Mouse (Mus musculus): ENCODE measurements around the gene Disp1. TPM values are rescaled to one million over a fixed set of nuclear protein-coding genes. Genes with fewer than 3 reads are reported as not detected.

Disp1 gene
- polyA plus RNA-seq, 1 experiment from 2014 or later, result 7.5 TPM

- H3K4me3 ChIP-seq (ENCODE audit: low read length), result no peak overlapping the region
- H3K4me1 ChIP-seq (ENCODE audit: control insufficient read depth, insufficient read depth, low read depth, low read length), result no peaks in the 10 kb centered on the region
- H3K9me3 ChIP-seq (ENCODE audit: control insufficient read depth, low read length), result no peaks in the 10 kb centered on the region
- no peaks in the 10 kb centered on the region for H3K36me3 ChIP-seq (ENCODE audit: control insufficient read depth, insufficient read depth, low read length)
- no peak overlapping the region for H3K27ac ChIP-seq (ENCODE audit: low read depth, low read length)
- no peak overlapping the region for H3K4me2 ChIP-seq (ENCODE audit: low read length)
- no peak overlapping the region for H3K9ac ChIP-seq (ENCODE audit: low read depth, low read length)
- no peak for ATAC-seq
- H3K27me3 ChIP-seq (replicated peaks; ENCODE audit: control insufficient read depth, insufficient read depth, low read length), result no peaks in the 10 kb centered on the region
Measured at GRCm38 (mm10) chr1:183081126-183081525, 140.2 kb downstream of the Disp1 start.

- no peaks in the 10 kb centered on the region for H3K27me3 ChIP-seq (replicated peaks; ENCODE audit: control insufficient read depth, insufficient read depth, low read length)
- ATAC-seq, result no peak
- no peaks in the 10 kb centered on the region for H3K36me3 ChIP-seq (ENCODE audit: control insufficient read depth, insufficient read depth, low read length)
- no peaks in the 10 kb centered on the region for H3K9me3 ChIP-seq (ENCODE audit: control insufficient read depth, low read length)
- H3K9ac ChIP-seq (ENCODE audit: low read depth, low read length), result peak overlapping the region; percentile 1; the same call in 1 of the 2 replicates
- no peak overlapping the region for H3K4me2 ChIP-seq (ENCODE audit: low read length)
- peaks cover 4% of the 10 kb centered on the region for H3K4me1 ChIP-seq (ENCODE audit: control insufficient read depth, insufficient read depth, low read depth, low read length)
- H3K4me3 ChIP-seq (ENCODE audit: low read length), result no peak overlapping the region
- WGBS, result 51% methylated on average over 15 of the region's 15 CpGs
- no peak overlapping the region for H3K27ac ChIP-seq (ENCODE audit: low read depth, low read length)
Measured at GRCm38 (mm10) chr1:183075121-183075822, 146.1 kb downstream of the Disp1 start.

GRCm38 (mm10) chr1:183072263-183073050, 148.9 kb downstream of the Disp1 start:
- H3K27ac ChIP-seq (ENCODE audit: low read depth, low read length), result no peak overlapping the region
- H3K4me2 ChIP-seq (ENCODE audit: low read length), result no peak overlapping the region
- H3K36me3 ChIP-seq (ENCODE audit: control insufficient read depth, insufficient read depth, low read length), result no peaks in the 10 kb centered on the region
- H3K9ac ChIP-seq (ENCODE audit: low read depth, low read length), result no peak overlapping the region
- WGBS, result 74% methylated on average over 12 of the region's 12 CpGs
- no peak for ATAC-seq
- H3K4me3 ChIP-seq (ENCODE audit: low read length), result no peak overlapping the region
- H3K9me3 ChIP-seq (ENCODE audit: control insufficient read depth, low read length), result no peaks in the 10 kb centered on the region
- no peaks in the 10 kb centered on the region for H3K27me3 ChIP-seq (replicated peaks; ENCODE audit: control insufficient read depth, insufficient read depth, low read length)
- H3K4me1 ChIP-seq (ENCODE audit: control insufficient read depth, insufficient read depth, low read depth, low read length), result peaks cover 4% of the 10 kb centered on the region

GRCm38 (mm10) chr1:183069954-183070649, 151.2 kb downstream of the Disp1 start:
- Histone ChIP-seq H3K27me3 (replicated peaks; ENCODE audit: control insufficient read depth, insufficient read depth, low read length) (no peaks in the 10 kb centered on the region), H3K4me1 (ENCODE audit: control insufficient read depth, insufficient read depth, low read depth, low read length) (no peaks in the 10 kb centered on the region), H3K9ac (ENCODE audit: low read depth, low read length) (no peak overlapping the region), H3K4me2 (ENCODE audit: low read length) (no peak overlapping the region), H3K36me3 (ENCODE audit: control insufficient read depth, insufficient read depth, low read length) (no peaks in the 10 kb centered on the region), H3K4me3 (ENCODE audit: low read length) (no peak overlapping the region), H3K27ac (ENCODE audit: low read depth, low read length) (no peak overlapping the region), H3K9me3 (ENCODE audit: control insufficient read depth, low read length) (no peaks in the 10 kb centered on the region)
- ATAC-seq, result no peak
- WGBS, result 63% methylated on average over 8 of the region's 8 CpGs

GRCm38 (mm10) chr1:183067807-183068206, 153.5 kb downstream of the Disp1 start:
- no peaks in the 10 kb centered on the region for H3K9me3 ChIP-seq (ENCODE audit: control insufficient read depth, low read length)
- H3K4me1 ChIP-seq (ENCODE audit: control insufficient read depth, insufficient read depth, low read depth, low read length), result no peaks in the 10 kb centered on the region
- ATAC-seq, result peak; percentile 76
- H3K27ac ChIP-seq (ENCODE audit: low read depth, low read length), result no peak overlapping the region
- H3K4me2 ChIP-seq (ENCODE audit: low read length), result no peak overlapping the region
- no peaks in the 10 kb centered on the region for H3K27me3 ChIP-seq (replicated peaks; ENCODE audit: control insufficient read depth, insufficient read depth, low read length)
- WGBS, result 76% methylated on average over 7 of the region's 7 CpGs
- H3K4me3 ChIP-seq (ENCODE audit: low read length), result no peak overlapping the region
- H3K9ac ChIP-seq (ENCODE audit: low read depth, low read length), result no peak overlapping the region
- no peaks in the 10 kb centered on the region for H3K36me3 ChIP-seq (ENCODE audit: control insufficient read depth, insufficient read depth, low read length)

- ATAC-seq, result no peak
- no peaks in the 10 kb centered on the region for H3K9me3 ChIP-seq (ENCODE audit: control insufficient read depth, low read length)
- H3K27me3 ChIP-seq (replicated peaks; ENCODE audit: control insufficient read depth, insufficient read depth, low read length), result no peaks in the 10 kb centered on the region
- H3K4me2 ChIP-seq (ENCODE audit: low read length), result no peak overlapping the region
- H3K36me3 ChIP-seq (ENCODE audit: control insufficient read depth, insufficient read depth, low read length), result no peaks in the 10 kb centered on the region
- H3K4me3 ChIP-seq (ENCODE audit: low read length), result no peak overlapping the region
- H3K4me1 ChIP-seq (ENCODE audit: control insufficient read depth, insufficient read depth, low read depth, low read length), result no peaks in the 10 kb centered on the region
- 60% methylated on average over 4 of the region's 4 CpGs for WGBS
- no peak overlapping the region for H3K27ac ChIP-seq (ENCODE audit: low read depth, low read length)
- no peak overlapping the region for H3K9ac ChIP-seq (ENCODE audit: low read depth, low read length)
Measured at GRCm38 (mm10) chr1:183066981-183067380, 154.3 kb downstream of the Disp1 start.

- Histone ChIP-seq H3K4me3 (ENCODE audit: low read length) (no peak overlapping the region), H3K9ac (ENCODE audit: low read depth, low read length) (no peak overlapping the region), H3K27ac (ENCODE audit: low read depth, low read length) (no peak overlapping the region), H3K4me2 (ENCODE audit: low read length) (no peak overlapping the region), H3K36me3 (ENCODE audit: control insufficient read depth, insufficient read depth, low read length) (no peaks in the 10 kb centered on the region), H3K9me3 (ENCODE audit: control insufficient read depth, low read length) (no peaks in the 10 kb centered on the region), H3K27me3 (replicated peaks; ENCODE audit: control insufficient read depth, insufficient read depth, low read length) (0 out of 2 replicates have a peak, but pooled peaks cover 2% of the 10 kb centered on the region), H3K4me1 (ENCODE audit: control insufficient read depth, insufficient read depth, low read depth, low read length) (no peaks in the 10 kb centered on the region)
- WGBS, result 86% methylated on average over 2 of the region's 2 CpGs
- ATAC-seq, result no peak
Measured at GRCm38 (mm10) chr1:183060611-183061010, 160.7 kb downstream of the Disp1 start.

- 49% methylated on average over 3 of the region's 3 CpGs for whole genome bisulfite sequencing
- Histone ChIP-seq H3K27ac (ENCODE audit: low read depth, low read length) (no peak overlapping the region), H3K27me3 (replicated peaks; ENCODE audit: control insufficient read depth, insufficient read depth, low read length) (peaks cover 1% of the 10 kb centered on the region; the same call in 1 of the 2 replicates), H3K4me3 (ENCODE audit: low read length) (no peak overlapping the region), H3K4me1 (ENCODE audit: control insufficient read depth, insufficient read depth, low read depth, low read length) (0 out of 2 replicates have a peak, but pooled peaks cover 2% of the 10 kb centered on the region), H3K36me3 (ENCODE audit: control insufficient read depth, insufficient read depth, low read length) (no peaks in the 10 kb centered on the region), H3K9ac (ENCODE audit: low read depth, low read length) (no peak overlapping the region), H3K9me3 (ENCODE audit: control insufficient read depth, low read length) (no peaks in the 10 kb centered on the region), H3K4me2 (ENCODE audit: low read length) (no peak overlapping the region)
- ATAC-seq, result no peak
Measured at GRCm38 (mm10) chr1:183056289-183056655, 165.1 kb downstream of the Disp1 start.

Data from hindbrain, embryonic 16.5 days (tissue).